Mouse (Mus musculus): ENCODE data around the gene Olfr53.
"Not testable (repeated sequence)": the region's sequence is repeated elsewhere in the genome, so short reads cannot be mapped to it uniquely, and the experiment has no call there.

Gene Olfr53

GRCm38 (mm10) chr7:140646152-140646551 lies at the start of gene Olfr53:
Gene Olfr53, plus strand, starts transcription at chr7:140646452.
- DNase-seq (ENCODE audit: low spot score in 2 of 2): no peak

GRCm38 (mm10) chr7:140600969-140601368 lies 45.3 kb upstream of the Olfr53 start, which contains the start of gene Olfr46:
Gene Olfr46, plus strand, starts transcription at chr7:140601269.
- DNase-seq (ENCODE audit: low spot score in 2 of 2): not testable (repeated sequence)

GRCm38 (mm10) chr7:140628670-140629069 lies 17.6 kb upstream of the Olfr53 start, which contains the start of gene Olfr61:
Gene Olfr61, plus strand, starts transcription at chr7:140628970.
- not testable (repeated sequence) for DNase-seq (ENCODE audit: low spot score in 2 of 2)

GRCm38 (mm10) chr7:140630559-140630958 lies 15.7 kb upstream of the Olfr53 start:
- no peak for DNase-seq (ENCODE audit: low spot score in 2 of 2)

- DNase-seq (ENCODE audit: low spot score in 2 of 2): no peak
These were observed 13.4 kb downstream of the Olfr53 start, which contains the start of gene Olfr539 for GRCm38 (mm10) chr7:140659630-140660029. Gene Olfr539, plus strand, starts transcription at chr7:140659930.

GRCm38 (mm10) chr7:140670693-140671092 lies 24.4 kb downstream of the Olfr53 start:
- not testable (repeated sequence) for DNase-seq (ENCODE audit: low spot score in 2 of 2)

GRCm38 (mm10) chr7:140675863-140676262 lies 29.6 kb downstream of the Olfr53 start:
- no peak for DNase-seq (ENCODE audit: low spot score in 2 of 2)

GRCm38 (mm10) chr7:140679591-140679990 lies 33.3 kb downstream of the Olfr53 start:
- not testable (repeated sequence) for DNase-seq (ENCODE audit: low spot score in 2 of 2)

GRCm38 (mm10) chr7:140681651-140682050 lies 35.4 kb downstream of the Olfr53 start, which contains the start of gene Olfr45:
Gene Olfr45, plus strand, starts transcription at chr7:140681951.
- no peak for DNase-seq (ENCODE audit: low spot score in 2 of 2)

GRCm38 (mm10) chr7:140696967-140697366 lies 50.7 kb downstream of the Olfr53 start, which contains the start of gene Olfr541:
Gene Olfr541, plus strand, starts transcription at chr7:140697267.
- no peak for DNase-seq (ENCODE audit: low spot score in 2 of 2)
